Mouse (Mus musculus) heart, adult 11 months (tissue): Measurements from ENCODE around the gene Zfp853.

Experiments
- DNase-seq: peaks from one replicate; pipeline ENCODE4 v3.0.0; 2022

The Zfp853 gene

DNA sequence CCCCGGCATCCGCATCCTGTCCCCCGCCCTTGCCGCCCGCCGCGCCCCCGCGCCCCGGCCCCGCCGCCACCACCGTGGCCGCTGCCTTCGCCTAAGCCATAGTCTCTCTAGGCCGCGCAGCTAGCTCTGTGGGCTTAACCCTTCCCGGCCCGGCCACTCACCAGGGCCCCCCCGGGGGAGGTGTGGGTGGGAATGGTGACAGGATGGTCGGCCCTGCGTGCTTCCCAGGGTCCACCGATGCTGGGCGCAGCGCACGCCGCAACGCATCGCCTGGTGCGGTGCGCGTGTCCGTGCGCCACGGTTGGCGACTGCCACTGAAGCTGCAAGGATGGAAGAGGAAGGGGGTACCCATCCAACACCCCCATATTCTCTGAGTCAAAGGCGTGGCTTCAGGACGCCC lies at the start of gene Zfp853:
Gene Zfp853 (minus strand): TSS at position 220 of the 400 bp plus-strand sequence.
- DNase-seq, result no peak

DNA sequence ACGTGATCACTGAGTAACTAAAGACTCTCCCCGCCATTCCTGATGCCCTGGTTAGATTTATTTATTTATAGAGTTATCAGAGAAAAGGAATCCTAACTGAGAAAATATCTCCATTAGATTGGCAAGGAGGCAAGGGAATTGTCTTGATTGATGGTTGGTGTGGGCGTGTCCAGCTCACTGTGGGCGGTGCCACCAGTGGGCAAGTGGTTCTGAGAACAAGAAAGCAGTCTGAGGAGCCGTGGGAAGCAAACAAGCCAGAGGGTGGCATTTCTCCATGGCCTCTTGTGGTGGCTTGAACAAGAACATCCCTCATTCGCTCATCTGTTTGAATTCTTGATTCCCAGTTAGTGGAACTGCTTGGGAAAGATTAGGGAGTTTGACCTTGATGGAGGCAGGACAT lies 46.2 kb upstream of the Zfp853 start:
- DNase-seq, result no peak

DNA sequence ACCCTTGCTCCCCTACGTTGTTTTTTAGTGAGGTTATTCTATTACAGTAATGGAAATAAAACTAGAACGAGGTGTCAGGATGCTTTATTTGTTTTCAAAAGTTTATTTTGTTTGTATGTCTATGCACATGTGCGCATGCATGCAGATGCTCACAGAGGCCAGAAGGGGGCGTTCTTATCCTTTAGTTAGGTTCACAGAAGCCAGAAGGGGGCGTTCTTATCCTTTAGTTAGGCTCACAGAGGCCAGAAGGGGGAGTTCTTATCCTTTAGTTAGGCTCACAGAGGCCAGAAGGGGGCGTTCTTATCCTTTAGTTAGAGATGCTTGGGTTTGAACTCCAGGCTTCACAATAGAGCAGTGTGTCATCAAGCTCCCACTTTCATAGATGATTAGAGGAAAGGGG lies 43.1 kb upstream of the Zfp853 start:
- DNase-seq, result no peak

DNA sequence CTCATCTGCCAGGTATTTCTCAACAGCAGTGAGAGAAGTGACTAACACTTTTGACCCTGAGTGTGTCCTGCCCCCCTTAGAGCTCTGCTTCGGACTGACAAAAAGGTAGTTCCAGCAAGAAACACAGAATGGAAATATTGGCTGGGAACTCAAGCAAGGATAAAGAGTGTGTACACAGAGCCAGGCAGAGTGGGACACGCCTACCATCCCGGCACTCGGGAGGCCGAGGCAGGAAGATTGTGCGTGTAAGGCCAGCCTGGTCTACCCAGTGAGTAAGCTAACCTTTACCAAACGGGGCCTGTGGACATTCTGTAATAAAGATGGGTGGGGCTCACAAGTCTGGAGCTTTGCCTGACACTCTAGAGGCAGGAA lies 41.7 kb upstream of the Zfp853 start:
- DNase-seq, result no peak

DNA sequence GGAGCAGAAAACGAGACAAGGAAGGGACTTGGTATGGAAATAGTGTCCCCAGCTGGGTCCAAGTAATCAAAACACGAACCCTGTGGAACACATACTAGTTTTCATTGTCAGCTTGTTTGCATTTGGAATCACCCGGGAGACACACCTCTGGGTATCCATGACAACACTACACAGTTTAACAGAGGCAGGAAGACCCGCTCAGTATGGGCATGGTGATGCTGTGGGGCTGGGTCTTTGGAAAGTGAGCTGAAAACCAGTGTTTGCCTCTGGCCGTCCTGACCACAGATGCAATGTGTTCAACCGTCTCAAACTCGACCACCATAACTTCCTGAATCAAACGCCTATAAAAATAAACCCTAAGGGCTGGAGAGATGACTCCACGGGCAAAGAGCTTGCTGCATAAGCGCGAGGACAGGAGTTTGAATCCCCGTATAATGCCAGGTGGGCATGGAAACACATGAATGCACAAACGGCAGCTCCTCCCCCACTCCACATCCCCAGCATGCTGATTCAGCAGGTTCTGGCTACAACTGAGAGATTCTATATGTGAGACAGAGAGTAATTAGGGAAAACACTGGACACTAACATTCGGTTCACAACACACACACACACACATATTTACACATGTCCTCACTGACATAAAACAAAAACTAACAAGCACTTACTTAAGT lies 41.1 kb upstream of the Zfp853 start:
- DNase-seq, result no peak

DNA sequence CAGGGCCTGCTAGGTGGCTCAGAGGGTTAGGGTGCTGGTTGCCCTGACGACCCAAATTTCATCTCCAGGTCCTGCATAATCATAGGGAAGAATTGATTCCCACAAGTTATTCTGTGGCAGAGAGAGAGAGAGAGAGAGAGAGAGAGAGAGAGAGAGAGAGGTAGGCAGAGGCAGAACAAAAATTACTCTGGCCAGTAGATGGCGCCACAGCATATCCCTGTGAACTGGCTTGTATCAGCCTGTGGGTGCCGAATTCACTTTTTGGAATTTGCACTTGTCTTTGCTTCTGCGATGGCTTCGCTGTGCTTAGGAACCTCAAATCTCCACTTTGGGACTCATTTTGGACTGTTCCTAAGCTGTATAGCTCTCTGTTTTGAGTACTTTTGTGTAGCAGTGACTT lies 40.4 kb upstream of the Zfp853 start:
- DNase-seq, result no peak

DNA sequence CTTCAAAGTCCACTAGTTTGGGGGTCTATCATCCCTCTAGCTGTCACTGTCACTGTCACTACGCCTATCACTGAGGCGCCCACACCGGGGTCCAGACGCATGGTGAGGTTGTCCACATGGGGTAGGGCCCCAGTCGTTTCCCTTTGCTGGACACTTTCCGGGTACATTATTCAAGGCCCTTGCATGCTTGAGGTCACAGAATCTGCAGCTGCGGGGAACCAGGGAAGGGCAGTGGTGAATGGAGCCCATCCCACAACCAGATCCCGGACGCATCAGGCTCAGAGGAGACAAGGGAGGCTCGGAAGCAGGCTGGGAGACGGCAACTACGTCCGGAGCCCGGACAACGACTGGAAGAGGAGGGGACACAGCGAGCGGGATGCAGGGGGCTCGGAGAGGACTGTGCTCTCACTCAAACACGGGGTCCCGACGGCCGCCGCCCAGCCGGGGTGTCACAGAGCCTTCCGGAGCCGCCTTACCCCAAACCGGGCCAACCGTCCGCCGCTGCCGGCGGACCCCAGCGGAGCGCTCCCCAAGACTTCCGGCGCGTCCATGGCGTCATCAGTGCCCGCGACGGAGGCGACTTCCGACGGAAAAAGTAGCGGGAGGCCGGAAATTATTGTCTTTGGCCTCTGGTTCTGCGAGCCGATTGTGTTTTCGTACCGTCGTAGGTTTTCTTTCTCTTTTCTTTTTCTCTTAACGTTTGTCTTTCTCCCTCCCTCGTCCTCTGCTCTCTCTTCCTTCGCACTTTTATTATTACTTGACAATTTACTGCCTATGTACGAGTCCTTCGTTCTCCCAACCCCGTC lies 35.5 kb upstream of the Zfp853 start, which contains the start of gene Zdhhc4:
Gene Zdhhc4 (minus strand): TSS at position 567 of the 806 bp plus-strand sequence.
- DNase-seq, result peak; percentile 99

DNA sequence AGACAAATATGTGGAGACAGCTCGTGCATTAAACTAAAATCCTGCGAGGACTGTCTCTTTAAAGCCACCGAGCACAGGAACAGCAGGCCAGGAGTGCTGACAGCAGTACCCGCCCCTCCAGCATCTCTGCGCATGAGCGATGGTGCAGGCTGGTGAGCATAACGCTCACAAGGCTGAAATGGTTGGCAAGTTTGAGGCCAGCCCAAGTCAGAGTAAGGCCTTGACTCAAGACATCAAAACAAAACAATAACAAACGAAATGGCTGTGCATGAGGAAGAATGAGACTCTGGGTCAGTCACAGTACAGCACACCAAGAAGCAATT lies 23.8 kb upstream of the Zfp853 start:
- no peak for DNase-seq

DNA sequence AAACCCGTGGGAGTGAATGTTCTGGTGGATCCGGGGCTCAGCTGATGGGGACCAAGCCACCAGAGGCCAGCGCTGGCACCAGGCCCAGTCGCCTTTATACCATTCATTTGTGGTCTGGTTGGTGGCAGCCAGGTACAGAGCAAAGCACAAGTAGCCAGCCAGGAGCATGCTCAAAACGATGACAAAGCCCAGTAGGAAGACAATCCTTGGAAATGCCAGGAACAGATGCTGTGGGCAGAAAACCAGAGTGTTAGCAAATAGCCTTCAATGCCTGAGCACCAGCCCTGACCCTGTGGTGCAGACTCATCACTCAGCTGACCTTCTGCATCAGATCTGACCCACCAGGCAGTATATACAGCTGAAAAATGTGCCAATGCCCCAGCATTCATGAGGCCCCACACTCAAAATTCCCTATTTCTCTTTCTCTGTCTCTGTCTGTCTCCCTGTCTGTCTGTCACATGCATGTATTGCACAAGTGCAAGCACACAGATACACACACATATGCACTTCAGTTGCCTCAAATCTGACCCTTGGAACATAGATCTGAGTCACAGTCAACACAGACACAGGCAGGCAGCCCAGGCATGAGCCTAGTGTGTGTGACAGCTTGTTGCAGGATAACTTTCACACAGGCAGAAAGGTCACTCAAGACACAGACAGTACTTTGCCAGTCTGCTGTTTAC lies 23.3 kb upstream of the Zfp853 start:
- no peak for DNase-seq

DNA sequence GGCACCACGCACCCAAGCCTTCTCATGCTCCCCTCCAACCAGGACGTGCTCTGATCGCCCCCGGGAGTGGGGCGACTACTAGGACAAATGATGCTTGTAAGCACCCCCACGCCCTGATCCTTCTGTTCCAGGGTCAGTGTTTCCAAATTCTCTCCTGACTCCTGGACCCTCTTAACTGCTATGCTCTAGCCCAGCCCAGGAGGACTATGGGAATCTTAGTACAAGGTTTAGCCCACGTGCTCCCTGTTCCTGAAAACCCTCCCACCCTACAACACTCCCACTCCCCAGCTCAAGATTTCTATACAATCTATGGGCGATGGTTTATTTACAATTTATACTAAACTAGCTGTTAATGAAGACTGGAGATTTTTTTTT lies 22.1 kb upstream of the Zfp853 start:
- DNase-seq, result no peak

DNA sequence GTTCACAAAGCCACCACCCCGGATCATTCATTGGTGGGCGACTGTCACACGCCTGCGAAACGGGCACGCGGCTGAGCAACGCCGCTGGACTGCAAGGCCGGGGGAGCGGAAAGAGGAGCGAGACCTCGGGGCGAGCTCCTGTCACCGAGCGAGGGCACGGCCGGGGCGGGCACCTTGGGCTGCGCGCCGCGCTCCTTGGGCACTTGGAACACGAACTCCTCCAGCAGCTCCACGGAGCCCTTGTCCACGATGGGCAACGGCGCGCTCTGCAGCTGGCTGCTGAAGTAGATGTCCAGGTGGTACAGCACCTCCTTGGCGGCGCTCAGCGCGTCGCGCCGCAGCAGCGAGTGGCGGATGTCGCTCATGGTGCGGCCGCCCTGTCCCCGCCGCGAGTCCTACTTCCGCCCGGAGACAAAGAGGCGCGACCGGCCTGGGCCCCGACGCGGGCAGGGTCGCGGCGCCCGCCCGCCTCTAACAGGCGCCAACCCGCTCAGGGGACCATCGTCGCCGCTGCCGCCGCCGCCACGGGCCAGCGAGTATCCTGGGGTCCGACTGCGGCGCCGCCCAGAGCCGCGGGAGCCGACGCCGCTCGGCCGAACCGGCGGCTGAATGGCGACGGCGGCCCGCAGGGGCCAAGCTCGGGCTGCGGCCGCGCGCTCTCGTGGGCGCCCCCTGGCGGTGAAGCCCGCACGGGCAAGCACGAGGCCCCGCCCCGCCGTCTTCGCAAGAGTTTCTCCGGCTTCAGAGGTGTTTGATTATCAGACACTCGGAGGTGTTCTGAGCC lies 21.5 kb upstream of the Zfp853 start, which contains the start of gene E130309D02Rik:
Gene E130309D02Rik (minus strand): TSS at position 631 of the 784 bp plus-strand sequence.
- peak; percentile 97 for DNase-seq

DNA sequence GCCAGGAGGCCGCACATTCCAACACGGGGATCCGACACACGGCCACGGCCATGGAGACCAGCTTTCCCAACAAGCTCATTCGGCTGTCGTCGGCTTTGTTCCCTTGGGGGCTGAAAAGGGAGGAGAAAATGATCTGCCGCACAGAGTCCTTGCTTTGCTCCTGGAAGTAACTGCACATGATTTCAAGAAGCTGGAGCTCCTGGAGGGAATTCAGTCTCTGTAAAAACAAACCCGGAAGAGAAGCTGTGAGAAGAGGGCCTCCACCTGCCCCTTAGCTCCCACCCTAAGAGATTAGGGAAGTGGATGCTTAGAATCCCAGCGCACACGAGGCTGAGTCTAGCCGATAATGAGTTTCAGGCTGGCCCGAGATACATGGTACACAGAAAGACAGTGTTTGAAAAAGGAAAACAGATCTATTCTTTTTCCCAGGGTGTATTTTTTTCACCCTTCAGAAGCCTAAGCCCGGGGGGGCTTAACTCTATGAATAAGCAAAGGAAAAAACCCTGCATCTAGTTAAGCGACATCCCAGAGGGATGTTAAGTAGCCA lies 20.8 kb upstream of the Zfp853 start:
- no peak for DNase-seq

DNA sequence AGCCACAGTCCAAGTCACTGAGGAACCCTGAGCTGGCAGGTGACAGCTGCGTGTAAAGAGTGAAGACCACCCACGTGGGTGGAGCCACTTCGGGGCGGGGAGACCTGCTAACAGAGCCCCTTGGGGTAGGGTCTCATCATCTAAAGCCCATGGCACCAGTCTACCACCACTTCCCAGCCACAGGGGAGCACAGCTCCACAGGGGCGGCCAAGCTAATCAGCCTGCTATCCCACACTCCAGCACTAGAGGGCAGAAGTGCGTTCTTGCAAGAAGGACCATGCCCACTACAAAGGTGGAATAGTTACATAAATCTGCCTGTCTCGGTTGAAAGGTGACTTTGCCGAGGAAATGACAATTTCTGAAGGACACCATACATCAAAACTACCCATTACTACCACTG lies 18.5 kb upstream of the Zfp853 start:
- DNase-seq, result peak; percentile 96

DNA sequence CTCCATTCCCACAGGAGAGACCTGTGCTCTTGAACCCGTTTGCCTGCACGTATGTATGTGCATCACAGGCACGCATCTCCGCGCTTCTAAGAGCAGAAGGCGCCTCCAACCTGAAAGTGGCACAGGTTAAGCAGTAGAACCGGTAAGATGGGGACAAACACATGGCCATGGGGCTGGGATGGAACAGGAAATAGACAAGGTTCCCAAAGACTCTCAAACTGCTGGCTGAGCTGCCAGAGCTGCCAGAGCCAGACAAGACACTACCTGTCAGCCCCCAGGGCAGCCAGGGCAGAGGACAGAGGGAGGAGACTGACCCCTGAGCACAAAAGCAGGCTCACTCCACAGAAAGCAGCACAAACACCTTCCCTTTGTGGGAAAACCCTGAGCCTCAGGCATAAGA lies 16.5 kb upstream of the Zfp853 start:
- no peak for DNase-seq

DNA sequence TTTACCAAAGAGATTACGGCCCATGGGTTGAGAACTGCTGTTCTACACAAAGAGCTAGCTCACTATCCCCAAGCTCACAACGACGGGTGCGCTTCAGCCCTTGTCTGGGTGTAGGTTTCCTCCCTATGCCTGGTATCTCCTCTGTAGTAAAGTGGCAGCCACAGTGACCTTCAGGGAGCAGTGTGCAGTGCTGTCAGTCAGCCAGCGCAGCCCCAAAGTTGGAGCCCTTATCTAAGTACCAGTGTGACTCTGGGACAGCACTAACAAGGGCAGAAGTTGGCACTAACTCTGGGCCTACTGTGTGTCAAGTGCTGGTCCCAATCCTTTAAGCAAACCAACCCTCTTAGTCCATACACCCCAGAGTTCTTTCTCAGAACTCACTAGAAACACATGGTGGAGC lies 15.4 kb upstream of the Zfp853 start:
- DNase-seq, result peak; percentile 96

DNA sequence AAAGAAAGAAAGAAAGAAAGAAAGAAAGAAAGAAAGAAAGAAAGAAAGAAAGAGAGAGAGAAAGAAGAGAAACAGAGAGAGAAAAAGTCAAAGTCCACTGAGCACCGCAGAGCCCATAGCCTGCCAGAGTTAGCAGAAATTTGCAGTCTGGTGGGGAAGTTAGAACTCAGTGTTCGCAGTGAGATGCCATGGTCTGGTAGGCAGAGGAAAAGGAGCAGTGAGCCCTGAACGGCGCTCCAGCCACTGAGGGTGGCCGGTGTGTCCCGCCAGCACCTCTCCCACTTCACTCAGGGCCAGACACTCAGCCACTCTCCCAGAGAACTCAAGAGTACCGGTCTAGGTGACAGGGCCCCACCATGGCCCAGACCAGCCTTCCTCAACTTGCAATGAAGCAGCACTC lies 10.8 kb upstream of the Zfp853 start:
- DNase-seq, result no peak

DNA sequence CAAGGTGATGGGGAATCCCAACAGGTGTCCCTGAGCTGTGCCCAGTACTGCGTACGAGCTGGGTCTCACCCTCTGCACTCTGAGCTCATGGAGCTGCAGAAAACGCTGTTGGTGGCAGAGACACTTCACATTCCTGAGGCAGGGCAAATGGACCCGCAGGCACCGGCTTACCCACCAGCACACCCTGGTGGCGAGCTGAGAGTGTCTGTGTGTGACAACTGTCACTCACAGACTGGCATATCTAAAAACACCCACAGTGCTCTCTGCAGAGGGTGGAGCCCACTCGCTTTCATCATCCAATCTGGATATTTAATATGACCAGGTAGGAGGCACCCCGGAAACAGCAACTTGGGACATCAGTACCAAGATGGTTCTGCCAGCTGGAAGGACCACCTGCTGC lies 7.9 kb upstream of the Zfp853 start:
- no peak for DNase-seq

DNA sequence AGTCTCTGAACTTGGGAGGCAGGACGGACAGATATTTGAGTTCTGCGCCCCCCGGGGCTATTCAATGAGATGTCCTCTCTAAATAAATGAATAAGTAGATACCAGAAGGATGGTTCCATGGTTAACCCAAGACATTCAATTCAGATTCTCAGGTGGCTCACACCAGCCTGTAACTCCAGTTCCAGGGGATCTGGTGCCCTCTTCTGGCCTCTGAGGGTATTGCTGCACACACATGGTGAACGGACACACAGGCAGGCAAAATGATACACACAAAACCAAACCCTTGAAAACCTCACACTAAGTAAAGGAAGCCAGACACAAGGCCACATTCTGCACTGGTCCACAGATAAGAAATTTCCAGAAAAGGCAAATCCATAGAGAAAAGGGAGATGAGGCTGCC lies 6.3 kb upstream of the Zfp853 start:
- no peak for DNase-seq

DNA sequence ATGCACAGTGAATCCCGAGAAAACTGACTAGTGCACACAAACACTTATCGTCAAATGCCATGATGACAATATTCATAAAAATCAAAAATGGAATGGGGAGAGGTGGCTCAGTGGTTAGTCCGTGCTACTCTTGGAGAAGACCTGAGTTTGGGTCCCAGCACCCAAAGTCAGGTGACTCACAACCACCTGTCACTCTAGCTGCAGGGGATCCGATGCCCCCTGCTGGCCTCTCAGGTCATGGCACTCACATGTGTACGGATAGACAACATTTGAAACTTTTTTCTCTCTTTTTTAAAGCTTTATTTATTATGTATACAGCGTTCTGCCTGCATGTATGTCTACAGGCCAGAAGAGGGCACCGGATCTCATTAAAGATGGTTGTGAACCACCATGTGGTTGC lies 5.0 kb upstream of the Zfp853 start:
- DNase-seq, result no peak

DNA sequence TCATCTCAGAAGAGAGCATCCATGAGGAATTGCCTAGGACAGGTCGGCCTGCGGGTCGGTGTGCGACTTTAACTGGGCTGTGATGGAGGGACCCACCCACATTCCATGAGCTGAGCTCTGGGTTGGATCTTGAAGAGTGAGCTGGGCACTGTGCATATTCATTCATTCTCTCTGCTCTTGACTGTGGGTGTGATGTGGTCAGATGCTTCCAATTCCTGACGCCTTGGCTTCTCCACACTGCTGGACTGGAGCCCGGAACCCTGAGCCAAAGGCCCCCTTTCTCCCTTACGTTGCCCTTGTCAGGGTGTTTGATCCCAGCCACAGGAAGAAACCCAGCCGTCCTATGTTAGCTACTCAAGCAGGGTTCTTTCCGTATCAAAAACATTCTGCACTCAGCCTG lies 4.6 kb upstream of the Zfp853 start:
- no peak for DNase-seq

DNA sequence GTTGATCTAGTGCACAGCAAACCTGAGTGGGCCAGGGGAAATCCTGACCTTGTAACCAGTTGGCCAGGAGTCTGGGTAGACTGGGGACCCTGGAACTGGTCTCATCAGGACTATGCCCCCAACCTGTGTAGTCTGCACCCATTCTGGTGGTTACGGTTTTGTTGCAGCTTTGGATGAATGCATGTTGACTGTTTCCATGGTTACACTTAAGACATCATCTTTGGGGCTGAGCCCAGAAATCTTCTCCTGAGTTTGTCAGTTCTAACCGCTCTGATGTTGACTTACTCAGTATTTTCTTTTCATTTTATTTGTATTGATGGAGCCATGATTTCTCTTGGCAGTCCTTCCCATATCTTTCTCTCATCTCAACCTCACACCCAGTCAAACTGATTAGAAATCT lies 1.9 kb upstream of the Zfp853 start:
- no peak for DNase-seq

DNA sequence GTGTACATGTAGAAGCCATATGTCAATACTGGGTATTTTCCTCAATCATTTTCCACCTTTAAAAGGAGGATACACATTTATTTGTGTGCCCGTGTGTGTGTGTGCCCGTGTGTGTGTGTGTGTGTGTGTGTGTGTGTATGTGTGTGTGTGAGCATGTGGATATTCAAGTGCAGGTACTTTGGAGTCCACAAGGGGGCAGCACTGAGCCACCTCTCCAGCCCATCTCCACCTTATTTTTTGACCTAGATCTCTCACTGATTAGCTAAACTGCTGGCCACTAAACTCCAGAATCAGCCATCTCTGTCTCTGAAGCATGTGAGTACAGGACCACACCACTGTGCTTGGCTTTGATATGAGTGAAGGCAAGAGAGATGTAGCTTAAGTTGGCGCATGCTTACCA lies 1.4 kb upstream of the Zfp853 start:
- no peak for DNase-seq

DNA sequence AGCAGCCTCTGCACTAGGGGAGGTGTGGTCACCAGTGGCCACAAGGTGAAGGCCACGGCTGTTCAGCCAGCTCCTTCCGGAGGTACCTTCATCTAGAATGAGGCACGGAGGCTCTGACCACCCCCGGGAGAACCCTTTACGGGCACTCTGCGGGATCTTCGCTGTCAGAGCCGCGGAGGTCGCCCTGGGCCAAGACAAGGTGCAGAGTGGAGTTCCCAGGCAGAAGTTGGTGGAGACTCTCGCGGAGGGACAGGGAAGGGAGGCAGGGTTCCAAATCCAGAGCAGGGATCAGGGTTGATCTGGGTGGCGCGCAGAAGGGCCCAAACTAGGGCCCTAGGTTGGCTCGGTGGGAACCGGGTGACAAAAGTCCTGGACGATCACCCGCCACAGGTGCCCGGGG lies 544 bp downstream of the Zfp853 start:
- no peak for DNase-seq
